Mouse (Mus musculus) natural killer cell, adult 2 months (primary cell): Measurements from ENCODE around the gene Tcf3.

Source experiments
- DNase-seq, 2 experiments: peaks; one replicate each; pipeline ENCODE4 v3.0.0; 2022; ENCODE audit warnings: low spot score in 2 of 2

Gene Tcf3

DNA sequence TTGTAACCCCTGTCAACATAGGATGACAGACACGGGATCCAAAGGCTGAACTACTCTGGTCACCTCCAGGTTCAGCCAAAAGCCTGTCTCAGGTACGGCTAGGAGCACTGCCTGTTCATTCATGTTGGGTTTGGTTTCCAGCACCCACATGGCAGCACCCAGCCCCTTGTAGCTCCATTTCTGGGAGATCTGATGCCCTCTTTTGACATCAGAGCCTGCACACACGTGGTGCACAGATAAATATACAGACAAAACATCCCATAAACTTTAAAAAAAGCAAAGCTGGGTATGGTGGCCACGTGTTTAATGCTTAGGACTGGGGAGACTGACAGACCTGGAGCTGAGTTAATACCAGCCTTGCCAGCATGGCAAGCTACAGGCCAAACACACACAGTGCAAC, 25.5 kb downstream of the Tcf3 start:
- no peak for DNase-seq

DNA sequence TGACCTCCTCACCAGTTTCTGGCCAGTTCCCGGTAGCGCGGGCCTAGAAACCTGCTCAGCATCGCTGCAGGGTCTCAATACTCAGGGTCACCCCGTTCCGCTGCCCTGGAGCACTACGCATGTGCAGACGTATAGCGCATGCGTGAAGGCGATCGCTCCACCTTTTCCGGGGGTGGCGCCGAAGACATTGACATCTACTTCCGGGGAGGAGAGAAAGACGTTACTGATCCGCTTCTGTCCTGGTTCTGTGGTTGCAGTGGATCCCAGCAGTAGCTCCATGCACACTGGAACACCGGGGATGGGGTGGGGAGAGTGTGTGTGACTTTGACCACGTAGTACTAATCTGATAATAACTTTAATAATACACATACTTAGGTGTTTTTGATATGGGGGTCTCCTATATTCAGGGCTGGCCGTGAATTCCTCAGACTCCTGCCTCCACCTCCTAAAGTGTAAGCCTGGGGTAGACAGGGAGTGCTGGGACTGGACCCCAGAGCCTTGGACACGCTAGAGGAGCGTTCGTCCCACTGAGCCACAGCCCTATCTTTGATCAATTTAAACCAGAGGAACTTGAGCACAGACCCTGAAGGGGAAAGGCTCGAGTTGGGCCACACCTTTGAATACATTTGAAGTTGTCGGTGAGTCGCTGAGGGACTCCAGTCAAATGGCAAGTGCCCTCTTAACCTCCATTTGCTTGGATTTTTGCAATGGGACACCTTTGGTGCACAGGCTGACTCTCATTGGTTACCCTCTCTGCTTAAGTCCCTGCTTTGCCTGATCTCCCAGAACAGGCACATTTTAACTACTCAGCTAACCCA, 26.6 kb downstream of the Tcf3 start, which contains the start of gene Uqcr11:
Gene Uqcr11, minus strand, starts transcription at position 147 of the 818 bp plus-strand sequence.
- peak; percentile 89 for DNase-seq

DNA sequence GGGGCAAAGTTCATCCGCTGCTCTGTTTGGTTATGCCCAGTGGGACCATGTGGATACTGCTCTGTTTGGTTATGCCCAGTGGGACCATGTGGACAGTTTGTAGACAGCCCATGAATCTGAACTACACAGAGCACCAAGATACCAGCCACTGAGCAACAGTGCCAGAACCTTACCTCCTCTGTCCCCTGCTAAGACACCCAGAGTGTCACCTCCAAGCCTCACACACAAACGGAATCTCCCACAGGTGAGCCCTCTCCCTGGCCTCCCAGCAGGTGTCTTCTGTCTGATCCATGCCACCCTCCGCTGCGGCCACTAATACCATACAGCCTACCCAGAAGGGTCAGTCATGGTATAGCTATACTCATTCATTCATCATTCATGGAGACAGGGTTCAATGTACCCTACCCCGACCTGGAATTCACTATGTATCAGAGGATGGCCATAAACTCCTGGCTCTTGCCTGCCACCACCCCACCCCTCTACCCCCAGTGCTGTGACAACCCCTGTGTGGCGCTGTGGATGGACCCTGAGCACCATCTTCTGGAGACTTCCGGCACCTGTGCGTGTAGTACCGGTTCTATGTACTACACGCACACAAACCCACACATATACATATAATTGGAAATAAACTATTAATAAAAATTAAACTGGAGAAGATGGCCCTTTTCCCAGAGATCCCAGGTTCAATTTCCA, 27.8 kb downstream of the Tcf3 start:
- no peak for DNase-seq

DNA sequence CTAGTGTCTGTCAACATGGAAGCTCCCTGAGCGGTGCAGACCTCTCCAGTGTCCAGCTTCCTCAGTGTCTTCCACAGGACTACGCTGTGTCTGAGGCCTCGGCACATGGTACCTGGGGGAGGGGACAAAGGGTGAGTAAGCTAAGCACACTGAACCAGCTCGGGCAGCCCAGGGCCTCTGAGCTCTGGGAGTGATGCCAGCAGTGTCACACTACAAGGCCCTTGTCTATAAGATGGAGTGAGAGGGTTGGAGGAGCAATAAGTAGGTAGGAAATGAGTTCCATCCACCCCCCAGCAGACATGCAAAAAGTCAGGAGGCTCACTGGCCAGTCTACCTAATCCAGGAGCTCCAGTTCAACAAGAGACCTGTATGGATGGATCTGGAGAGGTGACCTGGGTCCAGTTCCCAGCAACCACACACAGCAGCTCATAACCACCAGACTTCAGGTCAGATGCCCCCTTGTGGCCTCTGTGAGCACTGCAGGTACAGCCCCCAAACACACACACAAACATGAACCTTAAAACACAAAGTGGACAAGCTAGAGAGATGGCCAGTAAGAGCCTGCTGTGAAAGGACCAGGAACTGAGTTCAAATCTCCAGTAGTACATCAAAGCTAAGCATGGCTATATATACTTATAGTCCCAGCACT, 30.3 kb downstream of the Tcf3 start:
- peak in 1 of 2 experiments; percentile 58 for DNase-seq

DNA sequence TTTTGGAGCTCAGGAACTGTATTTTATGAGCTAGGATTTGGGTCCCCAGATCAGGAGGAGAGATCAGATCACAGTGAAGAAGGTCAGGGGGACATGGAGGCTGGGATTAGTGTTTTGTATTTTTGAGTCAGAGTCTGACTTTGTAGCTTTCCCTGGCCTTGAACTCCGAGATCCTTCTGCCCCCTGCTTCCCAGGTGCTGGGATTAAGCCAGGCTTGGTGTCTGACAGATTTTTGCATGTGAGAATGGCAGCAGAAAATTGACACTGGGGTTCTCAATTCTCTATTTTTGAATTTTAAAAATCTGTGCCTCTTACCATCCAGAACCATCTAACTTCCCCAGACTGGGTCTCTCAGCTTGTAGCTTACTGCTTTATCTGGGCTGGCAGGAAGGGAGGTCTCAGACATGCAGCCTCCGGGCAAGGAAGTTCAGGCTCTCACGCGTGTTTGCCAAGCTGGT, 32.7 kb downstream of the Tcf3 start:
- DNase-seq = no peak

DNA sequence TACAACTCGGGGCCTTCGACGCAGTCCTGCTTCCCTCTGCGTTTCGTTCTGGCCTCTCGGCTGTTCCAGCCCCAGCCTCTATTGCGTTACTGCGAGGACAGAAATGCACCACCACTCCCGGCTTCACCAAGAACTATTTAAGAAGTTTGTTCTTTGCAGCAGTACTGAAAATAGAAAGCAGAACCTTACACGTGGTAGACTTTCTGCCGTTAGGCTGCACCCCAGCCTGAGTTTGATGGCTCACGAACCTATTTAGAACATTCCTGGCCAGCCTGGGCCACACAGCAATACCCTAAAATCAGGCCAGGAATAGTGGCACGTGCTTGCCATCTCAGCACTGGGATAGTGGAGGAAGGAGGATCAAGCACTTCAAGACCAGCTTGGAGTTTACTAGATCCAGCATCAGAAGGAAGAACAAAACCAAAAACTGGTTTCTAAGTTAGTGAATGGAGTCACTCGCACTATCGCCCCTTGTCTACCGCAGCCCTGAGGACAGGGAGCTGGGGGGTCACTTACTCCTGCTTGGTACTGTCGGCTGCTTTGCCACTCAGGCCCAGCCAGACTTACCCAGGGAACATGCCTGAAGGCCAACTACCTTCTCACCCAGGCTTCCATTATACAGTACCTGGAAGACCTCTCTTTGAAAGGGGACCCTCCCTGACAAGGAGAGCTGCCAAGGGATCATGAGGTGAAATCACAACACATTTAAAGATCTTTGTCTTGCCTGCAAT, 33.3 kb downstream of the Tcf3 start:
- DNase-seq = no peak

DNA sequence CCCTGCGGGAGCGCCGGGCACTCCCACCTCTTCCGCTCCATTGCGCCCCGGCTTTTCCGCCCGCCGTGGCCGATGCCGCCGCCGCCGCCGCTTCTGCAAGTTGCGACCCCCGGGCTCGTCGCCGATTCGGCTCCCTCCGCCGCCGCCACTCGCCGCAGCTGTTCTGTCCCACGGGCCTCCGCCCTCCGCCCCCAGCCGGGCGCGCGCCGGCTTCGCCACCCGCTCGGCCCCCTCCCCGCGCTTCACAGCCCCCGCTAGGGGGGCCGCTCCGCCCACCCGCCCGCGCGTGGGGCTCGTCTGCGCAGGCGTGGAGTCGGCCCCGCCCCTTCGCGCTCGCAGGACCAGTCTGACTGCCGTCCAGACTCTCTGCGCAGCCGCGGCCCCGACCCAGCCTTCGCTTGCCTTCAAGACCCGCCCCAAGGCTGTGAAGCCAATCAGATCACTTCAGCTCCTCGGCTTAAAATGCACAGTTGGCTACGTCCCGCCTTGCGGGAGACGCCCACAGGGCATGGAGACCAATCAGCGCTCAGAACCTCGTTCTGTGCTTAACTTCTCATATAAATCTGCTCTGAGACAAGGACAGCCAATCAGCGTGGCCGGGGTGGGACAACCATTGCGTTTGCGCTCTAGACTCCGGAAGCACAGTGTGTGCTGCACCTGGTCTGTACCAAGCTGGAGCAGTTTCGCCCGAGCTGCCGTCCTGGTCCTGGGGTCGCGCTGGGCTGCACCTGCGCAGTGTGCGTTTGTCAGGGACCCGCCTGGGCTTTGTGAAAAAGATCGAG, 34.1 kb downstream of the Tcf3 start, which contains the start of gene Mbd3:
Gene Mbd3, minus strand, starts transcription at position 360 of the 782 bp plus-strand sequence.
- DNase-seq = peak; percentile 99 to 100

DNA sequence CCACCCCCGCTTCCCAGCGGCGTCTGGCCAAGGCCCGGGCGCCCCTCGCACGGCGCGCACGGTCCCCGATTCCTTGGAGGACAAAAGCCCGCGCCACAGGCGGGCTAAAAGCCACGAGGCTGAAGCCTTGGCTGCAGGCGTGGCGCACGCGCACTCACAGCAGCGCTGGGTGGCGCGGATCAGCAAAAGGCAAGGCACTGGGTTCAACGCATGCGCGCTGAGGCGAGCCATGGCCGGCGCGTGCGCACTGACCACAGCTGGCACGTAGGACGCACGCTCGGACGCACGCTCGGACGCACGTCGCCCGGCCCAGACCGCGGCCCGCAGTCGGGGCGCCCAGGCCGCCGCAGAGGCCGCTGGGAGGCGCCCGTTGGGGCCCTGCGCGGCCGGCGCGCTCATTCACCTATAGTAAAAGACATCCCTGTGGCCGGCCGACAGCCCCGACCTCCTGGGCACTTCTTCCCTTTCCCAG, 34.7 kb downstream of the Tcf3 start:
- peak; percentile 96 to 98 for DNase-seq

DNA sequence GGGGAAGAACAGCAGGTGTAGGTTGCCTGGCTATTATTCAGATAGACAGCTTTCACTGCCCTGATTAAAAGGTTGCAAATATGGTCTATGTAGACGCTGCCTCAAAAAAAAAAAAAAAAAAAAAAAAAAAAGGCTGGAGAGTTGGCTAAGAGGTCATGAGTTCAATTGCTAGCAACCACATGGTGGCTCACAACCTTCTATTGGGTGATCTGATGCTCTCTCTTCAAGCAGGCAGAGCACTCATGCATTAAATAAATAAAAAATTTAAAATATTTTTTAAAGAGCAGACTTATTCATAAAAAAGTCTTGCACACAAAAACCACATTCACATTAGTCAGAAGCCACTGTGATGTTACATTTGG, 35.3 kb downstream of the Tcf3 start:
- DNase-seq = no peak

DNA sequence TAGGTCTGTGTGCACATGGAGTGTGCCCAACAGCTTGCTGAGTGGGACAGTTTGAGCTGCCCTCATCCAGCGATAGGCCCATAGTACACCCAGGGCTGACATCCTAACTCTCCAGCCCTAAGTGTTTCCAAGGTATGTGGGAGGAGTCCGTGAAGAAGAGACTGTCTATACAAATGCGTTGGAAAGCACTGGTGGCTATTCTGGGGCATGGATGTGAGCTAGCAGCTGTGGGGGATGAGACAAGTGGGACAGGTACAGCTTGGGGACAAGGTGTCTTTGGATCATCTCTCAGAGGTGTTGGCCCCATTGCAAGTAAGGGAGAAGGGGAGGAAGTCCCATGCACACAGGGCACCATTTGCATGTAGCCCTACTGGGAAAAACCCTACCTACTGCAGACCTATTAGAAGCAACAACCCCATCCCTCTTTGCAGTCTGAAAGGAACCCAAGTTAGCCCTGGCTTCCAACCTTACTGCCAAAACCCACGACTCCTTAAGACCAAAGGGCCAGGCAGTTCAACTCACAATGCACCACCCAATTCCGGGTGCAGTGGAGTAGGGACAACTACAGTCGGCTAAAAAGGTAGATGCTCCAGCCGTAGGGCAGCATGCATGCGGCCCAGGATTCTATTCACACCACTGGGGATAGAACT, 35.8 kb downstream of the Tcf3 start:
- DNase-seq = no peak

DNA sequence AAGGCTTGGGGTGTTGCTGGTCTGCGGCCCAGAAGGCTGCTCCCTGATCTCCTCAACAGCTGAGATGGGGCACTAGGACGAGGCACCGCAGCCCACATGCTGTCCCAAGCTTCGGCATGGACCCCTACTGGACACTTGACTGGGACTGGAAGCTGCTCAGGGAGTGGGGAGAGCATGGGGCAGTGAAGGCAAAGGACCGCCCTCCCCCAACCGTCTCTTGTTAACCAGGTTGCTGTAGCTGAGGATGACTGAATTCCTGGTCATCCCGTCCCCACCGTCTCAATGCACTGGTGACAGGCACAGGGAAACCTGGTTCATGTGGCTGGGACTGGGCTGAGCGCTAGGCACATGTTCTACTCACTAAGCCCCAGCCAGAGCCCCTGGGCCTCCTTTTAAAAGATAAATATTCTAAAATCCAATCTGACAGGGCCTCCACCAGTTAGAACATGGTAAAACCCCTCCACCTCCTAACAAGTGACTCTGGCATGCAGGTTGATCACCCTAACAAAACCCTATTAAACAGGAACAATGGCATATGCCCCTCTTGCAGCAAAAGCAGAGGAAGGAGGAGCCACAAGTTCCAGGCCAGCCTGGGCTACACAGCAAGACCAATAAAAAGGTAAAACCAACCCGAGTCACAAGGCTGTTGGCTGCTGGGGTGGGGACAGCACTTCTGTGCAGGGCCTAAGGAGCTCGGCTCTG, 36.5 kb downstream of the Tcf3 start:
- DNase-seq = no peak

DNA sequence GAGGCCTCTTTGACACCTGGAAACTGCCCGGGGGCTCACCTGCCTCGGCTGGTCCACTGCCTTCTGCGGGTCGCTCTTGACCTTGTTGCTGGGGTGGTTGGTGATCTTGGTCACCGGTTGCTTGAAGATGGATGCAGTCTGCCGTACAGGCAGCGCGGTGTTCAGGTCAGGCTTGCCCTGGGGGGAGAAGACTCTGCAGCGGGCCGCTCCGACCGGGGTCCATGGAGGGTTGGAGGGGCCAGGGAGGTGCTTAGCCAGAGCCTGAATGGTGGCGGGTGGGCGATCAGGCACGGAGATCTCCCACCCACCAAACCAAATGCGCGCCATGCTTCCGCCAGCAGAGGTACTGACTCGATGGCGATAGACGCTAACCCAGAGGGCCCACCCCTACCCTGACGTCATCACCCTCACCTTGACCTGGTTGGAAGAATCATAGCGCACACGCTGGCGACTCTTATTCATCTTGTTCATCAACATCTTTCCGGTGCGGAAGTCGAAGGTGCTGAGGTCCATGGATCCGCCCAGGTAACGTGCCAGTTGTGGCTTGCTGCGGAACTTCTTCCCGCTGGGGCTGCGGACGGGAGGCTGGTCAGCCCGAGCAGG, 38.3 kb downstream of the Tcf3 start:
- DNase-seq = no peak

DNA sequence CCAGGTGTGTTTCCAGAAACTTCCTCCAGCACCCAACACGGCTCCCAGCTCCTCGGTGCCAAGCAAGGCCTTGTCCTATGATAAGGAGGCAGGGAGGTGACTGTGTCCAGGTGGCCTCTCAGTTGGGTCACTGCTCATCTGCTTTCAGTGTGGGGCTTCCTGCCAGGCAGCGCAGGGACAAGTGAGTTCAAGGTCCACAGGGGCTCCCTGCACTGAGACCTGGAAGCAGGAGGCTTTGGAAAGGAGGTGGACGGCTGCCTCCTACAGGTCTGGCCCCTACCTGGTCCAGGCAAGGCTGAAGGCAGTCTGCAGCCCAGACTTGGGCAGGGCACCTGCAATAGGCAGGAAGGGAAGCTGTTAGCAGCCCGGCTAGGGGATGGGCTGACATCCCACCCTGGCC, 40.8 kb downstream of the Tcf3 start:
- DNase-seq = no peak

DNA sequence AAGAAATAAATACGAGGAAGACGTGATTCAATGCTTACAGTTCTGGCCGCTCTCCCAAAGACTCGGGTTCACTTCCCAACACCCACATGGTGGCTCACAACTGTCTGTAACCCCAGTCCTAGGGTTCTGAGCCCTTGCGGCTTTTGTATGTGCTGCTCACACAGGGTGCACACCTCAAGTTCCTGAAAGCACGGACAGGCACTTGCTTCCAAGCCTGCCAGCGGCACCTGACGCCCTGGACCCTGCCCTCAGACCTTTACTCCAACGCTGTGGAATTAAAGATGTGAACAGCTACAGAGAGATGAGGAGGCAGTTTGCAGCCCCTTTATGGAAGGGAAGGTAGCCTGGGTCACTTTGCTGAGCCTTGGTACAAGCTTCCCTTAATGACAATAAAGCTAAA, 42.8 kb downstream of the Tcf3 start:
- DNase-seq = no peak

DNA sequence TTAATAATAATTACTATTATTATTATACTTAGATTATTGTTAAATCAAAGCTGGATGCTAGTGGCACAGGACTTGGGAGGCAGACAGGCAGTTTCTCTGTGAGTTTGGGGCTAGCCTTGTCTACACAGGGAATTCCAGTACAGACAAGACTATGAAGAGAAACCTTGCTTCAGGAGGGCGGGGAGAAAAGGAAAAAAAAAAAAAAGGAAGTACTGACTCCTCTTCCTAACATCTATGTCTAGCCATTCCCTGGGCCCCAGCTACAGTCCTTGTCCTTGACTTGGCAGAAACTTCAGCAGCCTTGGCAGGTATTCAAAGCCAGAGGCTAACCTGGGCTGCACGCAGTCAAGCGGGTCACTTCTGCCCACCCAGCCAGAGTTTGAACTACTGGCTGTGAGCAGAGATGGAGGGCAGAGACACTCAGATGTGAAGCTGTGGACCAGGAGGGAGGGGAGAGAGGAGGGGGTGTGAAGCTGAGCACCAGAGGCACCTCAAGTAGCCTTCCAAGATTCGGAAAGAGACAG, 44.2 kb downstream of the Tcf3 start:
- DNase-seq = no peak

DNA sequence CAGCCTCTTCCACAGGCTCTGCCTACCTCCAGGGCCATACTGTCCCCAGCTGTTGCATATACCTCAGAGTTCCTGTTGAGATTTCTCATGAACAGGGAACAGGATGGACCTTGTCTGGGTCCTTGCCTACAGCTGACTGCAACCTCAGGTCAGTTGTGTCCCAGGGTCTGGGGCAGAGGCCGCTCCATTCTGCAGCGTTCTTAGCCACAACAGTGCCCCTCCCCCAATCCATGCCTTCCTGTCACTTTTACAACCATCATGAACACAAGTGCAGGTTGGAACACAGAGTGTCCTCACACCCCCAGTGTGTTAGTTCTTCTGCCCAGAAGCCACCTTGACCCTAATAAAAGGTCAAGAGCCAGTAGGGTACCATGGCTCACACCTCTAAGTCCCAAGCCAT, 44.7 kb downstream of the Tcf3 start:
- DNase-seq = no peak

DNA sequence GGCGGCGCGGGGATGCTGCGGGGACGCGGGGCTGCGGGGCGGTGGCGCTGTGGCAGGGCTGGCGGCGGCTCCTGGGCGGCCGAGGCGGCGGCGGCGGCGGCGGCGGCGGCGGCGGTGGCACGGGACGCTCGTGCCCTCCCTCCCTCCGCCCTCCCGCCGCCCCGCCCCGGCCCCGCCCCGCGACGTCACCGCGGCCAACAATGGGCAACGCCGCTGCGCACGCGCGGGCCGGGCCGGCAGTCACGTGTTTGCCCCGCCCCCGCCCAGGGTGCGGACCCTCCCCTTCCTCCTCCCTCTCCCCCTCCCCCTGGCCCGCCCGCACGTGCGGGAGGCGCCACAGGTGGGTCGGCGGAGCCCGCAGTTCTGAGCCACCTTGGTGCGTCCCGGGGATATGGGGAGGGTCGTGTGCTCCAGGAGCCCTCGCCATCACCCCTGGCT, 45.9 kb downstream of the Tcf3 start, which contains the start of gene Mex3d:
Gene Mex3d, minus strand, starts transcription at position 138 of the 438 bp plus-strand sequence.
- peak; percentile 64 to 79 for DNase-seq

DNA sequence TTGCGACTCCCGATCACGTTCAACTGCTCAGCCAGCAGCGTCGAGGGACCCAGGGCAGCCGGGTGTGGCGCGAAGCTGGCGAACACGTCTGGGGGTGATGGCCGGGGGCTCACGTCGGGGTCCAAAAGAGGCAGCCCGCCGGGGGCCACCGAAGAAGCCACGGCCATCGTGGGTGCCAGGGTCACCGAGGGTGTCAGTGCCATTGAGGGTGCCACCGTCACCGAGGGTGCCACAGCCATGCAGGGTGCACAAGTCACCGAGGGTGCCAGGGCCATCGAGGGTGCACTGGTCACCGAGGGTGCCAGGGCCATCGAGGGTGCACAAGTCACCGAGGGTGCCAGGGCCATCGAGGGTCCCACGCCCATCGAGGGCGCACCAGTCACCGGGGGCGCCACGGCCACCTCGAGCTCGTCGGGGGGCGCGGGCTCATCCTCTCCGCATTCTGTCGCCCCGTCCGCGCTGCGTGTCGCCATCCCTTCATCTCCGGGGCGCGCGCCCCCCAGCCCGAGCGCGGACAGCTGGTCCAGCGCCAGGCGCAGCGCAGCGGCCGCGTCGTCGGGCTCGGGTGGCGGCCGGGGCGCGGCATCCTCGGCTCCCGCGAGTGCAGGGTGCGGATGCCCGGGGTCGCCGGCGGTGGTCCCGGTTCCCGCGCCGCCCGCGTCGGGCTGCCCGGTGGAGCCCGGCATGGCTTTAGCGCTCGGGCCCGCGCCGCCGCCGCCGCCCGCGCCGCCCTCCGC, 46.5 kb downstream of the Tcf3 start:
- no peak for DNase-seq
